Mouse (Mus musculus) cerebellum, adult 2 months (tissue): ENCODE data around the gene Vmn1r72.
"Not testable (repeated sequence)": the region's sequence is repeated elsewhere in the genome, so short reads cannot be mapped to it uniquely, and the experiment has no call there.

Source experiments
- CTCF ChIP-seq: fragments of 200-500 bp; IDR thresholded peaks from 2 replicates; pipeline ENCODE4 v1.5.1; 2011; ENCODE audit warnings: low read depth, mild to moderate bottlenecking, control low read depth, low read length, moderate library complexity, borderline replicate concordance; ENCODE audit not compliant: insufficient read depth
- POLR2A ChIP-seq: fragments of 200-500 bp; IDR thresholded peaks from 2 replicates; pipeline ENCODE4 v1.6.1; 2011; ENCODE audit warnings: low read length, control low read depth, borderline replicate concordance; ENCODE audit not compliant: insufficient read depth

DNA sequence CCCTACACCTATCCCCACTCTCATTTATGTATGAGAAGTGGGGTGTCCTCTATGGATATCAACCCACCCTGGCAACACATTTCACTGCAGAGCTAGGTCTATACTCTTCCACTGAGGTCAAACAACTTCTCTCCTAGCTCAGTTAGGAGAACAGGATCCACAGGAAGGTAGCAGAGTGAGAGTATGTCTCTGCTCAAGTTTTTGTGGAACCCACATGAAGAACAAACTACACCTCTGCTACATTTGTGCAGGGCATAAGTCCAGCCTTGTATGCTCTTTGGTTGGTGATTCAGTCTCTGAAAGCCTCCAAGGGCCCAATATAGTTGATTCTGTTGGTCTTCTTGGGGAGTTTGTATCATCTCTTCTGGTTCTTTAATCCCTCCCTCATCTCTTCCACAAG, at the start of gene Vmn1r72:
- not testable (repeated sequence) for TF ChIP-seq POLR2A, CTCF
